13 mouse cellular contexts compared by ENCODE assay signal in the genomic region with DNA sequence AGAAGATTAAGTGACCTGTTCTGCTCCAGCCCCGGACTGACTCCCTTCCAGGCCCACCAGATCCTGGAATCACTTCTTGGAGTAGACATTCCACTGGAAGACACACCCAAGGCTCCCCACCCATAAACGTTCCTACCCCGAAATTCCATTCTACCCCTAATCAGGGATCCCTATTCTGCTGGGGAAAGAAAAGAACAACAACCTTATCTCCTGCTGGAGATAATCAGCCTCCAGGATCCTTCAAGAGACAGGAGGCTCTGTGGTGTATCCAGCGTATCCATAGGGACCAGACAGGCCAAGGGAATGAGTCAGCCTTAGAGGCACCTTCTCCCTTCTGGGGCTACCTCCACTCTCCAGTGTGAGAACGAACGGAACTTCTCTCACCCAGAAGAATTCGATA. TPM values are rescaled to one million over a fixed set of nuclear protein-coding genes. Genes with fewer than 3 reads are reported as not detected.
DNase-seq lines count a peak whose midpoint lies in the region; ATAC-seq and TF ChIP-seq lines count a peak whose summit lies in the region.
"Had no signal": no experiment of that assay in that cellular context is flagged by ENCODE, and none has a peak within 500 bp of the region (broad histone marks: within the 10 kb centered on the region; RNA-seq: fewer than 3 reads in every experiment).

No protein-coding gene starts in this region.

- no peak for TF ChIP-seq CTCF in kidney, adult 2 months (conservative IDR thresholded peaks at IDR 0.05; ENCODE audit: insufficient read depth, insufficient read length, low read depth, low read length)
- no peak for TF ChIP-seq CTCF in Patski (IDR thresholded peaks at IDR 0.05)

- peaks cover 38% of the 10 kb centered on the region for H3K4me1 ChIP-seq in kidney, adult 2 months (ENCODE audit: control insufficient read depth, insufficient read depth, low read length)
- H3K4me1 ChIP-seq in intestine, embryonic 14.5 days (replicated peaks; ENCODE audit: control insufficient read depth, insufficient read depth, low read length): peaks cover 25% of the 10 kb centered on the region
- peaks cover 19% of the 10 kb centered on the region for H3K4me1 ChIP-seq in stomach, embryonic 16.5 days (ENCODE audit: control insufficient read depth, insufficient read depth, low read length)
- no peaks in the 10 kb centered on the region for H3K4me1 ChIP-seq in midbrain, embryonic 11.5 days (ENCODE audit: control insufficient read depth, insufficient read depth, low read length)
- H3K4me1 ChIP-seq: forebrain, embryonic 10.5 days; hindbrain, embryonic 13.5 days; liver, embryonic 12.5 days had no signal

- POLR2A ChIA-PET in Patski (lab: Charles Lee): no interaction called here

- no peak for DNase-seq in kidney, adult 2 months
- no peak for DNase-seq in kidney, postnatal 25 days
- DNase-seq in Patski (ENCODE audit: low read depth, low spot score): no peak
- no peak for DNase-seq in intestine, embryonic 14.5 days (ENCODE audit: low spot score)
- DNase-seq in retina, postnatal 1 day: no peak
- DNase-seq in midbrain, embryonic 11.5 days (ENCODE audit: low spot score, missing footprints): no peak
- DNase-seq: cerebellum, postnatal 10 days had no signal

- H3K27ac ChIP-seq in kidney, adult 2 months (ENCODE audit: insufficient read depth, low read depth, low read length): peak overlapping the region; percentile 47; the same call in 1 of the 2 replicates
- peak overlapping the region; percentile 29; the same call in 1 of the 2 replicates for H3K27ac ChIP-seq in intestine, embryonic 14.5 days (ENCODE audit: low read depth)
- H3K27ac ChIP-seq in stomach, embryonic 16.5 days (ENCODE audit: low read length): no peak overlapping the region
- no peak overlapping the region for H3K27ac ChIP-seq in midbrain, embryonic 11.5 days (ENCODE audit: low read depth, low read length)
- H3K27ac ChIP-seq: embryonic facial prominence, embryonic 12.5 days; forebrain, embryonic 10.5 days; hindbrain, embryonic 13.5 days; kidney, embryonic 15.5 days; liver, embryonic 12.5 days had no signal

- no peaks in the 10 kb centered on the region for H3K9me3 ChIP-seq in intestine, embryonic 14.5 days (ENCODE audit: control insufficient read depth, low read length)
- H3K9me3 ChIP-seq in stomach, embryonic 16.5 days (replicated peaks; ENCODE audit: control insufficient read depth, low read length): no peaks in the 10 kb centered on the region
- H3K9me3 ChIP-seq in midbrain, embryonic 11.5 days (ENCODE audit: control insufficient read depth, low read length): no peaks in the 10 kb centered on the region
- H3K9me3 ChIP-seq: embryonic facial prominence, embryonic 12.5 days; forebrain, embryonic 10.5 days; hindbrain, embryonic 13.5 days; kidney, embryonic 15.5 days; liver, embryonic 12.5 days had no signal

- peak; percentile 58 for ATAC-seq in Patski
- peak; percentile 77; the same call in 1 of the 2 replicates for ATAC-seq in intestine, embryonic 14.5 days (replicated peaks; ENCODE audit: low FRiP score, low TSS enrichment, low read depth)
- peak; percentile 72; the same call in 1 of the 2 replicates for ATAC-seq in stomach, embryonic 16.5 days (ENCODE audit: insufficient read depth, low FRiP score)
- no peak for ATAC-seq in midbrain, embryonic 11.5 days (ENCODE audit: low FRiP score)
- ATAC-seq: liver, embryonic 12.5 days had no signal

- no peak overlapping the region for H3K4me3 ChIP-seq in kidney, adult 2 months (ENCODE audit: insufficient read depth, low read depth, low read length)
- H3K4me3 ChIP-seq in intestine, embryonic 14.5 days (ENCODE audit: low read depth, low read length): no peak overlapping the region
- H3K4me3 ChIP-seq in stomach, embryonic 16.5 days (replicated peaks; ENCODE audit: low read length): no peak overlapping the region
- H3K4me3 ChIP-seq in midbrain, embryonic 11.5 days (ENCODE audit: low read depth, low read length): no peak overlapping the region
- H3K4me3 ChIP-seq: embryonic facial prominence, embryonic 12.5 days; forebrain, embryonic 10.5 days; hindbrain, embryonic 13.5 days; kidney, embryonic 15.5 days; liver, embryonic 12.5 days had no signal

- no peak overlapping the region for H3K9ac ChIP-seq in intestine, embryonic 14.5 days (ENCODE audit: low read length)
- no peak overlapping the region for H3K9ac ChIP-seq in stomach, embryonic 16.5 days (ENCODE audit: low read length)
- H3K9ac ChIP-seq in midbrain, embryonic 11.5 days (ENCODE audit: low read length): no peak overlapping the region
- H3K9ac ChIP-seq: embryonic facial prominence, embryonic 12.5 days; hindbrain, embryonic 13.5 days; kidney, embryonic 15.5 days; liver, embryonic 12.5 days had no signal

- no peaks in the 10 kb centered on the region for H3K36me3 ChIP-seq in kidney, adult 2 months (ENCODE audit: control insufficient read depth, insufficient read depth, low read length)
- H3K36me3 ChIP-seq in intestine, embryonic 14.5 days (ENCODE audit: control insufficient read depth, insufficient read depth, low read length): no peaks in the 10 kb centered on the region
- H3K36me3 ChIP-seq in stomach, embryonic 16.5 days (ENCODE audit: control insufficient read depth, insufficient read depth, low read length): no peaks in the 10 kb centered on the region
- H3K36me3 ChIP-seq in midbrain, embryonic 11.5 days (ENCODE audit: control insufficient read depth, insufficient read depth, low read length): no peaks in the 10 kb centered on the region
- H3K36me3 ChIP-seq: embryonic facial prominence, embryonic 12.5 days; forebrain, embryonic 10.5 days; hindbrain, embryonic 13.5 days; kidney, embryonic 15.5 days; liver, embryonic 12.5 days had no signal

- H3K27me3 ChIP-seq in kidney, adult 2 months (replicated peaks; ENCODE audit: control insufficient read depth, insufficient read depth, low read length): no peaks in the 10 kb centered on the region
- H3K27me3 ChIP-seq in Patski: no peaks in the 10 kb centered on the region
- H3K27me3 ChIP-seq in intestine, embryonic 14.5 days (replicated peaks; ENCODE audit: control insufficient read depth, insufficient read depth, low read length): no peaks in the 10 kb centered on the region
- no peaks in the 10 kb centered on the region for H3K27me3 ChIP-seq in stomach, embryonic 16.5 days (ENCODE audit: control insufficient read depth, insufficient read depth, low read length)
- H3K27me3 ChIP-seq in midbrain, embryonic 11.5 days (ENCODE audit: control insufficient read depth, insufficient read depth, low read length): no peaks in the 10 kb centered on the region
- H3K27me3 ChIP-seq: embryonic facial prominence, embryonic 12.5 days; hindbrain, embryonic 13.5 days; kidney, embryonic 15.5 days; liver, embryonic 12.5 days had no signal

- no peak overlapping the region for H3K4me2 ChIP-seq in intestine, embryonic 14.5 days (ENCODE audit: low read length)
- no peak overlapping the region for H3K4me2 ChIP-seq in stomach, embryonic 16.5 days (ENCODE audit: low read depth, low read length)
- no peak overlapping the region for H3K4me2 ChIP-seq in midbrain, embryonic 11.5 days
- H3K4me2 ChIP-seq: embryonic facial prominence, embryonic 12.5 days; hindbrain, embryonic 13.5 days; kidney, embryonic 15.5 days; liver, embryonic 12.5 days had no signal

- TF ChIP-seq POLR2A in kidney, adult 2 months (IDR thresholded peaks at IDR 0.05; ENCODE audit: low read depth, low read length): no peak

- 72% methylated on average over 7 of the region's 7 CpGs for WGBS in kidney, adult 2 months
- 16% methylated on average over 7 of the region's 7 CpGs for WGBS in intestine, embryonic 14.5 days
- 30% methylated on average over 7 of the region's 7 CpGs for WGBS in stomach, embryonic 16.5 days
- WGBS in midbrain, embryonic 11.5 days: 75% methylated on average over 7 of the region's 7 CpGs

- CTCF ChIA-PET in Patski (lab: Charles Lee): no interaction called here

- in situ Hi-C loops in Patski (cut with MboI; ENCODE audit: low pct_unique_long_range_greater_than_20kb): no loop called here

RNA-seq across cellular contexts. Expression of gene Cobll1, which starts 47.8 kb away (rescaled TPM):
- 51.7 and 53.2 TPM in 2 replicates for polyA plus RNA-seq in kidney, adult 2 months (2012; rRNA removed)
- 71.0 TPM for polyA plus RNA-seq in Patski (2021)
- polyA plus RNA-seq in intestine, embryonic 14.5 days (2014; fragmentation: Nextera tagmentation; extraction: Ambion mirVana): 19.9 and 20.4 TPM in 2 replicates
- 17.1 and 19.3 TPM in 2 replicates for polyA plus RNA-seq in stomach, embryonic 16.5 days (2015; fragmentation: Nextera tagmentation; extraction: Ambion mirVana)
- polyA plus RNA-seq in midbrain, embryonic 11.5 days (2014; fragmentation: Nextera tagmentation; extraction: Ambion mirVana): 2.0 TPM in 2 replicates

Comparison
In these comparisons a context has a peak if more than half of its experiments do, and no peak if none do; other contexts are left out.
1. H3K27ac ChIP-seq: peak in kidney, adult 2 months (single experiment) and intestine, embryonic 14.5 days (single experiment); none in stomach, embryonic 16.5 days (single experiment) and midbrain, embryonic 11.5 days (single experiment).